Mouse (Mus musculus) embryonic facial prominence, embryonic 15.5 days (tissue): ENCODE measurements around the gene Gm2381. TPM values are rescaled to one million over a fixed set of nuclear protein-coding genes. Genes with fewer than 3 reads are reported as not detected.
"Not testable (repeated sequence)": the region's sequence is repeated elsewhere in the genome, so short reads cannot be mapped to it uniquely, and the experiment has no call there.

Experiments
- ATAC-seq: fragments of 200-750 bp; cut with Nextera tagmentation; 2 replicates; pipeline ENCODE4 v1.8.0; 2017; ENCODE audit warnings: low read depth, moderate TSS enrichment; ENCODE audit not compliant: insufficient number of reproducible peaks, low FRiP score, low TSS enrichment
- H3K27ac ChIP-seq: fragments of 300-500 bp; sonication (generic); replicated peaks from 2 replicates; pipeline ENCODE4 v1.5.1; 2015; ENCODE audit warnings: mild to moderate bottlenecking, inconsistent platforms
- H3K27me3 ChIP-seq: fragments of 300-500 bp; sonication (generic); 2 replicates; pipeline ENCODE4 v1.6.1; 2015; ENCODE audit warnings: inconsistent platforms
- H3K36me3 ChIP-seq: fragments of 300-500 bp; sonication (generic); 2 replicates; pipeline ENCODE4 v1.6.1; 2015; ENCODE audit warnings: mild to moderate bottlenecking, inconsistent platforms
- H3K4me1 ChIP-seq: fragments of 300-500 bp; sonication (generic); 2 replicates; pipeline ENCODE4 v1.6.1; 2015; ENCODE audit warnings: inconsistent platforms
- H3K4me2 ChIP-seq: fragments of 300-500 bp; sonication (generic); replicated peaks from 2 replicates; pipeline ENCODE4 v1.6.1; 2015; ENCODE audit warnings: mild to moderate bottlenecking, inconsistent platforms
- H3K4me3 ChIP-seq: fragments of 300-500 bp; sonication (generic); replicated peaks from 2 replicates; pipeline ENCODE4 v1.5.1; 2015; ENCODE audit warnings: mild to moderate bottlenecking, inconsistent platforms
- H3K9ac ChIP-seq: fragments of 300-500 bp; sonication (generic); 2 replicates; pipeline ENCODE4 v1.6.1; 2015; ENCODE audit warnings: inconsistent platforms
- H3K9me3 ChIP-seq: fragments of 300-500 bp; sonication (generic); replicated peaks from 2 replicates; pipeline ENCODE4 v1.6.1; 2016; ENCODE audit warnings: inconsistent platforms
- WGBS: fragments of 180-500 bp; shearing (Covaris S2); methylation state at CpG from one replicate; pipeline ENCODE4 v1.1.7; 2015; 5-methylcytosine and 5-hydroxymethylcytosine counted together
- polyA plus RNA-seq: library from polyadenylated mRNA; unstranded; fragments of >200 nt; fragmentation: Nextera tagmentation; extraction: Ambion mirVana; gene quantifications from 2 replicates; pipeline ENCODE4 v1.2.1, GENCODE M21; 2015

Gm2381 gene
- polyA plus RNA-seq = not detected in 2 replicates

- not testable (repeated sequence) for H3K4me1 ChIP-seq
These were observed at the start of gene Gm2381 for GRCm38 (mm10) chr7:42866801-42867458. Gene Gm2381 (minus strand): TSS chr7:42867234.

DNA sequence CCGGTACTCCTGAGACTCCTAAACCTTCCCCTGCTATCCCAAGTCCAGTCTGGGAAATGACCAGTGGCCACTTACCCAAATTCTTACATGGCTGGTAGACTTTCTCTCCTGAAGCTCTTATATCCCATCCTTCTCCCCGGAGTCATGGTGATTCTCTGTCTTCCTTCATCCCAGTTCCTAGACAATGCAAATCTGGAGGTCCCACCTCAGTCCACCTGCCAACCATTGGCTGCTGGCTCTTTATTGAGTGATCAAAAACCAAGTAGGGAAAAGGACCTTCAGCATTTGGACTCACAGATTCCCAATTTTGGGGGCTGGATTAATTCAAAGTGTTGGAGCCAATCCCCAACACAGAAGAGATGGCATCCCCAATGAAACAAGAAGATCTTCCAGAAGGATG is 31.0 kb upstream of the Gm2381 start:
- WGBS = 73% methylated on average over 2 of the region's 2 CpGs
- not testable (repeated sequence) for ATAC-seq, H3K9me3 ChIP-seq

More at GRCm38 (mm10) chr7:42866801-42867458, at the start of gene Gm2381:
- H3K9ac ChIP-seq, H3K27ac ChIP-seq, H3K27me3 ChIP-seq, H3K9me3 ChIP-seq, ATAC-seq, H3K4me2 ChIP-seq, H3K4me3 ChIP-seq, H3K36me3 ChIP-seq: not testable (repeated sequence)
- 78% methylated on average over 8 of the region's 8 CpGs for WGBS

DNA sequence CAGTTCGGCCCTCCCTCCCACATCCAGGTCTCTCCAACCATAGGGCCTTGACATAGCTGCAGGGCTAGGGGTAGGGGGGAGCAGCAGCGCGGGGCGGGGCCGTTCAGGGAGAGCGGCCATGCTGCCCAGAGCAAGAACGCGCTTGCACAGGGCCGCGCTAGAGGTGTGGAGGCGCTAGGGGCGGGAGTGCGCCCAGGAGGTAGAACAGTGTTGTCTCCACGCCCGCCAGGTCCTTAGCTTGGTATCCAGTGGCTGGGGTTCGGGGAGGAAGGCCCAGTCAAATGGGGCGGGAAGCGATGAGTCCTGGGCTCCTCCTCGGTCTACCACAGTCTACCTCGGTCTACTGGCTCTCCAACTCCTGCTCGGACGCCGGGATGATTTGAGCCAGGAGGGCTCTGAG is 11.1 kb upstream of the Gm2381 start:
- no peak overlapping the region for H3K4me3 ChIP-seq
- no peaks in the 10 kb centered on the region for H3K36me3 ChIP-seq
- 55% methylated on average over 23 of the region's 23 CpGs for WGBS
- H3K9ac ChIP-seq = no peak overlapping the region
- ATAC-seq = 0 out of 2 replicates have a peak, but pooled peaks have one; percentile 57
- no peak overlapping the region for H3K27ac ChIP-seq
- no peaks in the 10 kb centered on the region for H3K27me3 ChIP-seq
- H3K4me2 ChIP-seq = no peak overlapping the region
- H3K9me3 ChIP-seq = no peaks in the 10 kb centered on the region
- H3K4me1 ChIP-seq = no peaks in the 10 kb centered on the region

More for the DNA sequence above, 31.0 kb upstream of the Gm2381 start:
- not testable (repeated sequence) for H3K4me2 ChIP-seq, H3K27ac ChIP-seq, H3K4me3 ChIP-seq, H3K27me3 ChIP-seq, H3K4me1 ChIP-seq, H3K9ac ChIP-seq, H3K36me3 ChIP-seq

GRCm38 (mm10) chr7:42838366-42838765 is 28.7 kb downstream of the Gm2381 start:
- H3K27me3 ChIP-seq, H3K4me2 ChIP-seq, H3K4me1 ChIP-seq, H3K9me3 ChIP-seq, H3K4me3 ChIP-seq, H3K9ac ChIP-seq, ATAC-seq, H3K27ac ChIP-seq, H3K36me3 ChIP-seq: not testable (repeated sequence)

- 70% methylated on average over 3 of the region's 3 CpGs for WGBS
- Histone ChIP-seq H3K36me3 (no peaks in the 10 kb centered on the region), H3K9me3 (0 out of 2 replicates have a peak, but pooled peaks cover 5% of the 10 kb centered on the region), H3K9ac (no peak overlapping the region), H3K4me1 (no peaks in the 10 kb centered on the region), H3K27me3 (no peaks in the 10 kb centered on the region), H3K4me3 (no peak overlapping the region), H3K27ac (no peak overlapping the region), H3K4me2 (no peak overlapping the region)
- ATAC-seq = no peak
These were observed 34.8 kb downstream of the Gm2381 start for GRCm38 (mm10) chr7:42832221-42832620.

DNA sequence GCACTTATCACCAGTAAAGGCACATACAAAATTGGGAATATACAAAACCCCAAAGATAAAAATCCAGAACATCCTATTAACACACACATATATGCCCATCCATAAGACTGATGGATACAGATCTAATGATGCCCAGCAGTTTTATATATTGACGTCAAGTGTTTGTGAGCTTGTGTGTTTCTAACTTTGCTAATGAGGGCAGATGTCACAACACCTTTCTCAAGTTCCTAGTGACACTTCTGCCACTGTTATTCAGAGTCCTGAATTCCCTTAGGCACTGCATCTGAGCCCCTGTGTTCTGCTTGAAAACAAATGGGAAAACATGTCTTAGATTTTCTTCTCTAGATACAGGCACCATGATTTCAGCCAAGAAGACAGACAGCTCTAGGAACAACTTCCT is 73.6 kb downstream of the Gm2381 start, which contains the start of gene Vmn2r62:
Gene Vmn2r62 (minus strand): TSS at position 101 of the 400 bp plus-strand sequence.
- not testable (repeated sequence) for H3K27ac ChIP-seq, H3K4me2 ChIP-seq, H3K4me1 ChIP-seq, H3K27me3 ChIP-seq, ATAC-seq, H3K9me3 ChIP-seq, H3K4me3 ChIP-seq, H3K36me3 ChIP-seq, H3K9ac ChIP-seq
- WGBS = no CpG with 5 or more reads among the region's 1 CpGs

Other genes starting within 250 kb of the Gm2381 start
- gene Zfp976, start 224.6 kb downstream of the Gm2381 start, polyA plus RNA-seq = 2.2 and 2.9 TPM in 2 replicates
- gene Zfp975, start 174.5 kb downstream of the Gm2381 start, polyA plus RNA-seq = 6.2 and 7.0 TPM in 2 replicates
- gene Gm17067, start 140.2 kb downstream of the Gm2381 start, polyA plus RNA-seq = not detected in 2 replicates
- gene Vmn2r62, start 73.7 kb downstream of the Gm2381 start, polyA plus RNA-seq = not detected in 2 replicates
- gene Vmn2r63, start 66.6 kb upstream of the Gm2381 start, polyA plus RNA-seq = not detected in 2 replicates
- not detected in 2 replicates for gene Gm9268, start 151.5 kb upstream of the Gm2381 start, polyA plus RNA-seq
- not detected in 2 replicates for gene Zfp936, start 247.0 kb upstream of the Gm2381 start, polyA plus RNA-seq